Mouse (Mus musculus) olfactory bulb, adult 2 months (tissue): ENCODE measurements at regions not wholly inside any gene's neighbourhood (a gene's known extent, or its start where the extent isn't known, plus 50 kb on each side); places are given as distances from the start of the nearest gene placed in this dataset.

Source experiments
- CTCF ChIP-seq: fragments of 200-500 bp; IDR thresholded peaks from 2 replicates; pipeline ENCODE4 v1.5.1; 2012; ENCODE audit warnings: low read depth, mild to moderate bottlenecking, low read length, moderate library complexity; ENCODE audit not compliant: insufficient read depth
- POLR2A ChIP-seq: fragments of 200-500 bp; IDR thresholded peaks from 2 replicates; pipeline ENCODE4 v1.6.1; 2012; ENCODE audit warnings: mild to moderate bottlenecking, low read depth, low read length, moderate library complexity; ENCODE audit not compliant: insufficient read depth

DNA sequence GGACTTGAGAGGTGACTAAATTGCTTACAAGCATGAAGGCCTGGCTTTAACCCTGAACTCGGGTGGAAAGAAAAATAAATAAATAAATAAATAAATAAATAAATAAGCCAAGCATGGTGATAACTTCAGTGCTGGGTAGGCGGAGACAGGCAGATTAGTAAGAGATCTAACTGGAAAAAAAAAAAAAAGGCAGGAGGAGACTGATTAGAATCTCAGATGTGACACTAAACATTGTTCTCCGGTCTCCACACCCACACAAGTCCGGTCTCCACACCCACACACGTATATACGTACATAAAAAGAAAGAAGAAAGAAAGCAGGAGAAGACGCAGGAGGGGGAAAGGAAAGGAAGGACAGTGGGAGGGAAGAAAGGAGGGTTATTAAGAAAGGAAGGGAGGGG lies 267.8 kb downstream of the Dhx15 start:
- no peak for TF ChIP-seq CTCF
- TF ChIP-seq POLR2A, result no peak
